Mouse (Mus musculus): ENCODE data around the gene Idua.

GRCm38 (mm10) chr5:108669986-108670385 is 9.9 kb downstream of the Idua start:
- no peak for TF ChIP-seq CTCF (IDR thresholded peaks at IDR 0.05; ENCODE audit: borderline replicate concordance, control insufficient read depth, extremely low read depth, insufficient read depth, low read length, poor library complexity)
- no peak for TF ChIP-seq POLR2A (IDR thresholded peaks at IDR 0.05; ENCODE audit: control insufficient read depth, extremely low read depth, insufficient read depth, low read length, poor library complexity)

All from thymus, adult 2 months (tissue).